Mouse (Mus musculus): ENCODE measurements around the gene Defb25.

GRCm38 (mm10) chr2:152634311-152634710, 11.5 kb upstream of the Defb25 start:
- TF ChIP-seq GATA1 (IDR thresholded peaks at IDR 0.05; ENCODE audit: low read length) (no peak), TAL1 (IDR thresholded peaks at IDR 0.05; ENCODE audit: low read length) (no peak)
